Mouse (Mus musculus) embryonic facial prominence, embryonic 11.5 days (tissue): ENCODE results near the gene Brf1. TPM values are rescaled to one million over a fixed set of nuclear protein-coding genes. Genes with fewer than 3 reads are reported as not detected.

ENCODE experiments used
- ATAC-seq: fragments of 200-750 bp; cut with Nextera tagmentation; replicated peaks from 2 replicates; pipeline ENCODE4 v1.8.0; 2017; ENCODE audit warnings: low read depth; ENCODE audit not compliant: insufficient number of reproducible peaks, low FRiP score, low TSS enrichment
- DNase-seq: peaks from one replicate; pipeline ENCODE4 v3.0.0-alpha.2; 2015; ENCODE audit warnings: low spot score
- H3K27ac ChIP-seq: fragments of 300-500 bp; sonication (generic); replicated peaks from 2 replicates; pipeline ENCODE4 v1.5.1; 2014; ENCODE audit warnings: mild to moderate bottlenecking, low read depth, low read length, control low read depth
- H3K27me3 ChIP-seq: fragments of 300-500 bp; sonication (generic); 2 replicates; pipeline ENCODE4 v1.6.1; 2014; ENCODE audit warnings: mild to moderate bottlenecking, low read length, moderate library complexity, mixed read lengths; ENCODE audit not compliant: control insufficient read depth, insufficient read depth
- H3K36me3 ChIP-seq: fragments of 300-500 bp; sonication (generic); replicated peaks from 2 replicates; pipeline ENCODE4 v1.6.1; 2014; ENCODE audit warnings: low read depth, mild to moderate bottlenecking, low read length, moderate library complexity, mixed read lengths; ENCODE audit not compliant: control insufficient read depth, insufficient read depth
- H3K4me1 ChIP-seq: fragments of 300-500 bp; sonication (generic); 2 replicates; pipeline ENCODE4 v1.6.1; 2014; ENCODE audit warnings: low read length, mixed read lengths; ENCODE audit not compliant: control insufficient read depth, insufficient read depth
- H3K4me2 ChIP-seq: fragments of 300-500 bp; sonication (generic); 2 replicates; pipeline ENCODE4 v1.6.1; 2014; ENCODE audit warnings: low read depth, mild to moderate bottlenecking, control low read depth, low read length, moderate library complexity
- H3K4me3 ChIP-seq: fragments of 300-500 bp; sonication (generic); 2 replicates; pipeline ENCODE4 v1.5.1; 2014; ENCODE audit warnings: low read depth, low read length, control low read depth
- H3K9ac ChIP-seq: fragments of 300-500 bp; sonication (generic); replicated peaks from 2 replicates; pipeline ENCODE4 v1.6.1; 2014; ENCODE audit warnings: mild to moderate bottlenecking, control low read depth, low read length
- H3K9me3 ChIP-seq: fragments of 300-500 bp; sonication (generic); replicated peaks from 2 replicates; pipeline ENCODE4 v1.6.1; 2016; ENCODE audit warnings: mild to moderate bottlenecking, low read length, inconsistent platforms, mixed read lengths; ENCODE audit not compliant: control insufficient read depth
- WGBS: fragments of 180-500 bp; shearing (Covaris S2); extraction: QIAGEN DNeasy Blood & Tissue Kit; methylation state at CpG from one replicate; pipeline ENCODE4 v1.1.7; 2014; 5-methylcytosine and 5-hydroxymethylcytosine counted together
- polyA plus RNA-seq: library from polyadenylated mRNA; unstranded; fragments of >200 nt; fragmentation: Nextera tagmentation; extraction: Ambion mirVana; gene quantifications from 2 replicates; pipeline ENCODE4 v1.2.1, GENCODE M21; 2014

Brf1 gene
- polyA plus RNA-seq, 1 experiment from 2014 or later: 50.8 TPM

DNA sequence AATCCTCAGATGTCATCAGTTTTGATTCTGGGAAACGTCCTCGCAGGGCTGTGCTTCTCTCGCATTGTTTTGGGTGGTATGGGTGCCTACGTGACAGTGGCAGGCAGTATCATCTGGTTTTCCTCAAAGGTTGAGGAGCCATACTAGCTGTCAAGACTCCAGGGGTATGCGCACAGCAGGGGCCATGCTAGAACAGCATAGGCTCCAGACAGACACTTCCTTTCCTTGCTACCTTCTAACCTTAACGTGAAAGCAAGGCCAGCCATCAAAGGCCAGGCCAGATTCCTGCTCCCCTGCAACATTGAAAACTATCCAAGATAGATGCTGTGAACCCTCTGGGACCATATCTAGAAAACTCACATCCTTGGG lies 49.8 kb downstream of the Brf1 start:
- peak; percentile 17 for DNase-seq
- Histone ChIP-seq H3K4me3 (peak overlapping the region; percentile 42), H3K27me3 (no peaks in the 10 kb centered on the region), H3K36me3 (no peaks in the 10 kb centered on the region), H3K27ac (no peak overlapping the region), H3K9ac (peak overlapping the region; percentile 18; the same call in 1 of the 2 replicates), H3K4me2 (peak overlapping the region; percentile 78), H3K9me3 (no peaks in the 10 kb centered on the region), H3K4me1 (no peaks in the 10 kb centered on the region; the same call in 1 of the 2 replicates)
- ATAC-seq: no peak; the same call in 1 of the 2 replicates
- WGBS: 14% methylated on average over 6 of the region's 6 CpGs

DNA sequence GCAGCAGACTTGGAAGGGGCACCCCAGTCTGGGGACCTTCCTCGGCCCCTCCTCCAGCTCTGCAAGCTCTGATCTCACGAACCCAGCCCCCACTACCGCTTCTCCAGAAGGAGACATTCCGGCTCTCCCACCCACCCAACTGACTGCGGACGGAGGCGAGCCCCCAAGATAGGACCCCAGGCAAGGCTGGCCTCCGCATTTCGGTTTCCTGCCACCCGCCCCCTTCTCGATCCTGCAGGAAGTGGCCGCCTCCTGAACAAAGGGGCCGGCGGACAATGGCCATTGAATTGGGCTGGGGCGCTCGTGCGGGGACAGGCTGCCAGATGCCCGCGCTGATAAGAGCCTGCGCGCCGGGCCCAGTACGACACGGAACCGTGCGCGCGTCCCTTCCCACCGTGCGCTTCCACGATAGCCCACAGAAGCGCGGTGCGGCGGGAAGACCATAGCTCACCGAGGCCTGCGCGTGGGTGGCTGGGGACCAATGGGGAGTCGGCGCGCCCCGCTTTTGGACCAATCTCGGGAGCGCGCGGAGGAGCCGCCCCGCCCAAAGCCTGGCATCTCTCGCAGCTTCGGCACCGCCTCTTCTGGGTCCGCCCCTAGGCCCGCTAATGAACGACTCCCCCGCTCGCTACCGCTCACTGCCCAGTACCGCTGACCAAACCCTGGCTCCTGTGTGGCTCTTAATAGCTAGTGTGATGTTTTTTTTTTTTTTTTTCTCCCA lies 50.3 kb downstream of the Brf1 start:
- Histone ChIP-seq H3K9ac (peak overlapping the region; percentile 75), H3K4me3 (peak overlapping the region; percentile 42), H3K4me2 (peak overlapping the region; percentile 78), H3K36me3 (no peaks in the 10 kb centered on the region), H3K27ac (peak overlapping the region; percentile 30), H3K27me3 (no peaks in the 10 kb centered on the region), H3K4me1 (no peaks in the 10 kb centered on the region; the same call in 1 of the 2 replicates), H3K9me3 (no peaks in the 10 kb centered on the region)
- ATAC-seq (peak; percentile 84), DNase-seq (peak; percentile 95)
- WGBS: under 1% methylated on average over 58 of the region's 58 CpGs

GRCm38 (mm10) chr12:112947307-112947706 lies 53.2 kb downstream of the Brf1 start:
- DNase-seq (peak; percentile 28), ATAC-seq (no peak)
- Histone ChIP-seq H3K4me1 (no peaks in the 10 kb centered on the region; the same call in 1 of the 2 replicates), H3K4me3 (no peak overlapping the region), H3K36me3 (no peaks in the 10 kb centered on the region), H3K27ac (no peak overlapping the region), H3K9ac (no peak overlapping the region), H3K27me3 (no peaks in the 10 kb centered on the region), H3K9me3 (no peaks in the 10 kb centered on the region), H3K4me2 (no peak overlapping the region)
- WGBS: 19% methylated on average over 4 of the region's 4 CpGs

GRCm38 (mm10) chr12:112943669-112944068 lies 56.8 kb downstream of the Brf1 start:
- 74% methylated on average over 2 of the region's 2 CpGs for WGBS
- Histone ChIP-seq H3K9ac (no peak overlapping the region), H3K27me3 (no peaks in the 10 kb centered on the region; the same call in 1 of the 2 replicates), H3K9me3 (no peaks in the 10 kb centered on the region), H3K4me3 (no peak overlapping the region), H3K4me2 (no peak overlapping the region), H3K27ac (no peak overlapping the region), H3K36me3 (no peaks in the 10 kb centered on the region), H3K4me1 (no peaks in the 10 kb centered on the region)
- DNase-seq: no peak
- ATAC-seq: no peak

- peak; percentile 82 for DNase-seq
- H3K9ac ChIP-seq: peak within 1 kb of the TSS; percentile 81
- no peaks in the 10 kb centered on the region for H3K4me1 ChIP-seq
- H3K27ac ChIP-seq: peak within 1 kb of the TSS; percentile 35
- H3K4me2 ChIP-seq: peak within 1 kb of the TSS; percentile 62
- no peaks in the 10 kb centered on the region; the same call in 1 of the 2 replicates for H3K27me3 ChIP-seq
- no peaks in the 10 kb centered on the region for H3K36me3 ChIP-seq
- 1% methylated on average over 52 of the region's 58 CpGs for WGBS
- peak within 1 kb of the TSS; percentile 75 for H3K4me3 ChIP-seq
- ATAC-seq: peak; percentile 66
- no peaks in the 10 kb centered on the region for H3K9me3 ChIP-seq
Observed at GRCm38 (mm10) chr12:112941776-112942713, 58.5 kb downstream of the Brf1 start, which contains the start of gene Nudt14. TSS of gene Nudt14 (minus strand) at chr12:112942124.

- WGBS: 49% methylated on average over 10 of the region's 10 CpGs
- Histone ChIP-seq H3K4me3 (peak overlapping the region; percentile 75), H3K36me3 (no peaks in the 10 kb centered on the region), H3K27ac (no peak overlapping the region), H3K4me1 (no peaks in the 10 kb centered on the region), H3K4me2 (peak overlapping the region; percentile 62), H3K27me3 (no peaks in the 10 kb centered on the region; the same call in 1 of the 2 replicates), H3K9ac (no peak overlapping the region; the same call in 1 of the 2 replicates), H3K9me3 (no peaks in the 10 kb centered on the region)
- ATAC-seq (no peak; the same call in 1 of the 2 replicates), DNase-seq (no peak)
Observed at GRCm38 (mm10) chr12:112941156-112941775, 59.2 kb downstream of the Brf1 start.

- Histone ChIP-seq H3K36me3 (no peaks in the 10 kb centered on the region), H3K4me2 (no peak overlapping the region), H3K9ac (no peak overlapping the region), H3K9me3 (no peaks in the 10 kb centered on the region), H3K27ac (no peak overlapping the region), H3K4me3 (no peak overlapping the region), H3K4me1 (no peaks in the 10 kb centered on the region), H3K27me3 (no peaks in the 10 kb centered on the region; the same call in 1 of the 2 replicates)
- ATAC-seq (no peak), DNase-seq (no peak)
- WGBS: 78% methylated on average over 9 of the region's 9 CpGs
Observed at GRCm38 (mm10) chr12:112940710-112941109, 59.8 kb downstream of the Brf1 start.
